Mouse (Mus musculus): ENCODE measurements at regions not wholly inside any gene's neighbourhood (a gene's known extent, or its start where the extent isn't known, plus 50 kb on each side); places are given as distances from the start of the nearest gene placed in this dataset.
A peak's percentile ranks its signal among the peaks of the same experiment; 100 is the strongest.

- DNase-seq (ENCODE audit: low spot score), result peak; percentile 74
Observed at GRCm38 (mm10) chr8:97942921-97943320, 1473.3 kb downstream of the Cdh8 start.

- no peak for DNase-seq (ENCODE audit: low spot score)
Observed at GRCm38 (mm10) chr8:97936836-97937235, 1479.4 kb downstream of the Cdh8 start.

Measured in retina, embryonic 14.5 days (tissue).